Mouse (Mus musculus) kidney, adult 2 months (tissue): ENCODE measurements around the gene Kpna2. TPM values are rescaled to one million over a fixed set of nuclear protein-coding genes. Genes with fewer than 3 reads are reported as not detected.
A peak's percentile ranks its signal among the peaks of the same experiment; 100 is the strongest.

ENCODE experiments used
- DNase-seq: peaks from one replicate; pipeline ENCODE4 v3.0.0; 2021
- H3K27ac ChIP-seq: fragments of 200-500 bp; 2 replicates; pipeline ENCODE4 v1.5.1; 2012; ENCODE audit warnings: low read depth, low read length, control low read depth, inconsistent platforms; ENCODE audit not compliant: insufficient read depth
- H3K27me3 ChIP-seq: fragments of 200-500 bp; replicated peaks from 2 replicates; pipeline ENCODE4 v1.6.1; 2012; ENCODE audit warnings: mild to moderate bottlenecking, moderate library complexity, low read length, inconsistent platforms; ENCODE audit not compliant: control insufficient read depth, insufficient read depth
- H3K36me3 ChIP-seq: fragments of 200-500 bp; 2 replicates; pipeline ENCODE4 v1.6.1; 2012; ENCODE audit warnings: mild to moderate bottlenecking, moderate library complexity, low read length, inconsistent platforms; ENCODE audit not compliant: control insufficient read depth, insufficient read depth
- H3K4me1 ChIP-seq: fragments of 200-500 bp; 2 replicates; pipeline ENCODE4 v1.6.1; 2011; ENCODE audit warnings: low read length; ENCODE audit not compliant: control insufficient read depth, insufficient read depth
- H3K4me3 ChIP-seq: fragments of 200-500 bp; 2 replicates; pipeline ENCODE4 v1.5.1; 2011; ENCODE audit warnings: mild to moderate bottlenecking, low read depth, low read length, control low read depth; ENCODE audit not compliant: insufficient read depth
- CTCF ChIP-seq: fragments of 200-500 bp; conservative IDR thresholded peaks from 2 replicates; pipeline ENCODE4 v1.5.1; 2011; ENCODE audit warnings: low read depth, mild to moderate bottlenecking, control low read depth, low read length, moderate library complexity, mixed read lengths; ENCODE audit not compliant: insufficient read depth, insufficient read length
- POLR2A ChIP-seq: fragments of 200-500 bp; IDR thresholded peaks from one replicate; pipeline ENCODE4 v1.6.1; 2011; ENCODE audit warnings: low read depth, low read length, control low read depth
- WGBS: fragments of 180-500 bp; shearing (Covaris S2); methylation state at CpG from one replicate; pipeline ENCODE4 v1.1.7; 2018; 5-methylcytosine and 5-hydroxymethylcytosine counted together
- polyA plus RNA-seq: library from polyadenylated mRNA; depleted of rRNA; stranded (reverse); fragments of >200 nt; gene quantifications from 2 replicates; pipeline ENCODE4 v1.2.3, GENCODE M21; 2012; rRNA removed

Gene Kpna2
- polyA plus RNA-seq, 1 experiment: 14.1 TPM

- Histone ChIP-seq H3K27me3 (no peaks in the 10 kb centered on the region), H3K4me3 (no peak overlapping the region), H3K27ac (no peak overlapping the region), H3K4me1 (no peaks in the 10 kb centered on the region), H3K36me3 (no peaks in the 10 kb centered on the region)
- 68% methylated on average over 13 of the region's 13 CpGs for WGBS
- TF ChIP-seq CTCF: no peak
- TF ChIP-seq POLR2A: no peak
- DNase-seq: peak; percentile 52
Observed at GRCm38 (mm10) chr11:106961471-106962081, 37.8 kb downstream of the Kpna2 start.

GRCm38 (mm10) chr11:106959121-106959520 is 40.2 kb downstream of the Kpna2 start:
- DNase-seq: no peak
- Histone ChIP-seq H3K4me1 (0 out of 2 replicates have a peak, but pooled peaks cover 2% of the 10 kb centered on the region), H3K27me3 (no peaks in the 10 kb centered on the region), H3K36me3 (no peaks in the 10 kb centered on the region), H3K4me3 (no peak overlapping the region), H3K27ac (no peak overlapping the region)
- TF ChIP-seq CTCF (no peak), POLR2A (no peak)
- 84% methylated on average over 5 of the region's 5 CpGs for WGBS

GRCm38 (mm10) chr11:106958407-106959071 is 40.8 kb downstream of the Kpna2 start:
- no peaks in the 10 kb centered on the region for H3K27me3 ChIP-seq
- H3K27ac ChIP-seq: peak overlapping the region; percentile 77; the same call in 1 of the 2 replicates
- H3K4me1 ChIP-seq: 0 out of 2 replicates have a peak, but pooled peaks cover 2% of the 10 kb centered on the region
- H3K36me3 ChIP-seq: no peaks in the 10 kb centered on the region
- 84% methylated on average over 6 of the region's 6 CpGs for WGBS
- no peak for TF ChIP-seq CTCF
- TF ChIP-seq POLR2A: no peak
- DNase-seq: no peak
- no peak overlapping the region for H3K4me3 ChIP-seq

GRCm38 (mm10) chr11:106957271-106957980 is 41.9 kb downstream of the Kpna2 start:
- TF ChIP-seq POLR2A (no peak), CTCF (no peak)
- peak; percentile 92 for DNase-seq
- H3K27me3 ChIP-seq: no peaks in the 10 kb centered on the region
- 0 out of 2 replicates have a peak, but pooled peaks cover 2% of the 10 kb centered on the region for H3K4me1 ChIP-seq
- no peak overlapping the region; the same call in 1 of the 2 replicates for H3K4me3 ChIP-seq
- H3K27ac ChIP-seq: peak overlapping the region; percentile 77
- H3K36me3 ChIP-seq: no peaks in the 10 kb centered on the region
- 52% methylated on average over 12 of the region's 12 CpGs for WGBS

GRCm38 (mm10) chr11:106954566-106954965 is 44.8 kb downstream of the Kpna2 start:
- Histone ChIP-seq H3K36me3 (no peaks in the 10 kb centered on the region), H3K4me1 (0 out of 2 replicates have a peak, but pooled peaks cover 2% of the 10 kb centered on the region), H3K27me3 (no peaks in the 10 kb centered on the region), H3K27ac (peak overlapping the region; percentile 39), H3K4me3 (no peak overlapping the region)
- 54% methylated on average over 8 of the region's 8 CpGs for whole genome bisulfite sequencing
- DNase-seq: no peak
- TF ChIP-seq CTCF: no peak
- no peak for TF ChIP-seq POLR2A

- Histone ChIP-seq H3K36me3 (no peaks in the 10 kb centered on the region), H3K27ac (no peak overlapping the region), H3K4me3 (no peak overlapping the region), H3K27me3 (no peaks in the 10 kb centered on the region), H3K4me1 (0 out of 2 replicates have a peak, but pooled peaks cover 2% of the 10 kb centered on the region)
- 59% methylated on average over 9 of the region's 9 CpGs for WGBS
- TF ChIP-seq POLR2A: no peak
- no peak for TF ChIP-seq CTCF
- DNase-seq: peak; percentile 54
Observed at GRCm38 (mm10) chr11:106954116-106954515, 45.2 kb downstream of the Kpna2 start.

Other genes starting within 250 kb of the Kpna2 start
- gene Pecam1, start 248.9 kb downstream of the Kpna2 start, polyA plus RNA-seq: 56.8 and 60.4 TPM in 2 replicates
- gene Milr1, start 248.3 kb downstream of the Kpna2 start, polyA plus RNA-seq: 0.27 and 0.66 TPM in 2 replicates
- 6.3 and 7.2 TPM in 2 replicates for gene Polg2, start 220.0 kb downstream of the Kpna2 start, polyA plus RNA-seq
- gene Ddx5, start 210.4 kb downstream of the Kpna2 start, polyA plus RNA-seq: 253 and 261 TPM in 2 replicates
- 2.2 and 3.6 TPM in 2 replicates for gene Cep95, start 210.3 kb downstream of the Kpna2 start, polyA plus RNA-seq
- 12.1 and 14.7 TPM in 2 replicates for gene Smurf2, start 78.8 kb downstream of the Kpna2 start, polyA plus RNA-seq
- gene 1810010H24Rik, start 26.1 kb upstream of the Kpna2 start, polyA plus RNA-seq: 1.8 and 2.6 TPM in 2 replicates
- 15.9 and 16.7 TPM in 2 replicates for gene Bptf, start 132.6 kb upstream of the Kpna2 start, polyA plus RNA-seq
- 7.1 and 7.7 TPM in 2 replicates for gene Nol11, start 189.8 kb upstream of the Kpna2 start, polyA plus RNA-seq